Mouse (Mus musculus): ENCODE data around the gene Prrc2b. TPM values are rescaled to one million over a fixed set of nuclear protein-coding genes. Genes with fewer than 3 reads are reported as not detected.

Prrc2b gene
- polyA plus RNA-seq, 1 experiment: 44.5 TPM

DNA sequence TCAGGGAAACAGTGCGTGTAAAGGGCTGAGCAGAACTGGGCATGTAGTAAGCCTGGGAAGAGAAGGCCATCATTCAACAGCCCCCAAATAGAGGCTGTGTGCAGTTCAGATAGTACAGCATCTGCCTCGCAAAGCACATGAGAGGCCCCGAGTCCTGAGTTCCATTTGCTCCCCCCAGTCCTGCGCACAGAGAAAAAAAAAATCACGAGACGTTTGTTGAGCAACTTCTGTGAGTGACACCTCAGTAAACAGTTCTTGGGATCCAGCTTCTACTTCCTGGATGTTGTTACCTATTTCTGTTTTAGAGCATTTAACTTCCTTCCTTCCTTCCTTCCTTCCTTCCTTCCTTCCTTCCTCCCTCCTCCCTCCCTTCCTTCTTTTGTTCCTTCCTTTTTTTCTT, 9.3 kb upstream of the Prrc2b start:
- H3K4me3 ChIP-seq (replicated peaks; ENCODE audit: control insufficient read depth, low read depth, low read length): no peak overlapping the region
- H3K4me1 ChIP-seq (ENCODE audit: control insufficient read depth, insufficient read depth, low read length): peaks cover 1% of the 10 kb centered on the region; the same call in 1 of the 2 replicates
- H3K27ac ChIP-seq (ENCODE audit: control insufficient read depth, insufficient read depth, low read depth, low read length, poor library complexity): no peak overlapping the region
- no peak for TF ChIP-seq CTCF (IDR thresholded peaks at IDR 0.05; ENCODE audit: control insufficient read depth, insufficient read depth, low read length)
- TF ChIP-seq POLR2A (IDR thresholded peaks at IDR 0.05; ENCODE audit: borderline replicate concordance, control insufficient read depth, low read depth, low read length): no peak
- 60% methylated on average over 6 of the region's 6 CpGs for WGBS

DNA sequence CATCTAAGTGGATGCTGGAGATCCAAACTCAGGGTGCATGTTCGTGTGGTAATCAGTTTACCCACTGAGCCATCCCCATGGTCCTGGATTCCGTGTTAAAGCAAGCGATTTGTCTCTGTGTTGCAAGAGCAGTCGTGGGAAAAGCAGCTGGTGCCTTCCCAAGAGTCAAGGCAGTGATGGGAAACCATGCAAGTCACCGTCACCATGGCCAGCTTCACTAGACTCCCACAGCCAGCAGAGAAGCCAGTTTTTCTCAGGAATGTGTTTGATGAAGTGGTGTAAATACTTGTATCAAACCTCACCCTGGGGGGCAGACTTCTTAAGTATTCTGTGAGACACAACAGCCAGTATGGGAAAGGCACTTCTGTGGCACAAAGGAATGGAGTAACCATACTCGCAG, 8.5 kb upstream of the Prrc2b start:
- H3K4me1 ChIP-seq (ENCODE audit: control insufficient read depth, insufficient read depth, low read length): peaks cover 1% of the 10 kb centered on the region; the same call in 1 of the 2 replicates
- H3K4me3 ChIP-seq (replicated peaks; ENCODE audit: control insufficient read depth, low read depth, low read length): no peak overlapping the region
- TF ChIP-seq CTCF (IDR thresholded peaks at IDR 0.05; ENCODE audit: control insufficient read depth, insufficient read depth, low read length) (no peak), POLR2A (IDR thresholded peaks at IDR 0.05; ENCODE audit: borderline replicate concordance, control insufficient read depth, low read depth, low read length) (no peak)
- 66% methylated on average over 6 of the region's 6 CpGs for WGBS
- no peak overlapping the region for H3K27ac ChIP-seq (ENCODE audit: control insufficient read depth, insufficient read depth, low read depth, low read length, poor library complexity)

DNA sequence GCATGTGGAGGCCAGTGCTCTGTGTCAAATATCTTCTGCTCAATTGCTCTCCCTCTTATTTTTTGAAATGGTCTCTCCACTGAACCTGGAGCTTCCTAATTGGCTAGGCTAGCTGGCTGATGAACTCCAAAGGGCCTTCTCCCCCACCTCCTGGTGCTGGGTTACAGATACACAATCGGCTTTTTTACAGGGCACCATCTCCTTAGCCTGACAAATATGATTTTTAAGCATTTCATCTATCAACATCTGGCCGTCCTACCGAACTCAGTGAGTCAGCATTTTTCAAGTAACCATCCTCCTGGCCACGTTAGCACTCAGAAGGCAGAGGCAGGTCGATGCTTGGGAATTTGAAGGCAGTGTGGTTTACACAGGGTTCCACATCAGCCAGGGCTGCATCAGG, 6.2 kb upstream of the Prrc2b start:
- peaks cover 2% of the 10 kb centered on the region for H3K4me1 ChIP-seq (ENCODE audit: control insufficient read depth, insufficient read depth, low read length)
- WGBS: 36% methylated on average over 5 of the region's 5 CpGs
- no peak for TF ChIP-seq POLR2A (IDR thresholded peaks at IDR 0.05; ENCODE audit: borderline replicate concordance, control insufficient read depth, low read depth, low read length)
- no peak for TF ChIP-seq CTCF (IDR thresholded peaks at IDR 0.05; ENCODE audit: control insufficient read depth, insufficient read depth, low read length)
- no peak overlapping the region for H3K4me3 ChIP-seq (replicated peaks; ENCODE audit: control insufficient read depth, low read depth, low read length)
- H3K27ac ChIP-seq (ENCODE audit: control insufficient read depth, insufficient read depth, low read depth, low read length, poor library complexity): no peak overlapping the region

GRCm38 (mm10) chr2:32146617-32147162, 4.2 kb upstream of the Prrc2b start:
- 69% methylated on average over 5 of the region's 5 CpGs for WGBS
- Histone ChIP-seq H3K4me1 (ENCODE audit: control insufficient read depth, insufficient read depth, low read length) (peaks cover 1% of the 10 kb centered on the region; the same call in 1 of the 2 replicates), H3K4me3 (replicated peaks; ENCODE audit: control insufficient read depth, low read depth, low read length) (no peak overlapping the region), H3K27ac (ENCODE audit: control insufficient read depth, insufficient read depth, low read depth, low read length, poor library complexity) (no peak overlapping the region)
- TF ChIP-seq POLR2A (IDR thresholded peaks at IDR 0.05; ENCODE audit: borderline replicate concordance, control insufficient read depth, low read depth, low read length) (no peak), CTCF (IDR thresholded peaks at IDR 0.05; ENCODE audit: control insufficient read depth, insufficient read depth, low read length) (no peak)

DNA sequence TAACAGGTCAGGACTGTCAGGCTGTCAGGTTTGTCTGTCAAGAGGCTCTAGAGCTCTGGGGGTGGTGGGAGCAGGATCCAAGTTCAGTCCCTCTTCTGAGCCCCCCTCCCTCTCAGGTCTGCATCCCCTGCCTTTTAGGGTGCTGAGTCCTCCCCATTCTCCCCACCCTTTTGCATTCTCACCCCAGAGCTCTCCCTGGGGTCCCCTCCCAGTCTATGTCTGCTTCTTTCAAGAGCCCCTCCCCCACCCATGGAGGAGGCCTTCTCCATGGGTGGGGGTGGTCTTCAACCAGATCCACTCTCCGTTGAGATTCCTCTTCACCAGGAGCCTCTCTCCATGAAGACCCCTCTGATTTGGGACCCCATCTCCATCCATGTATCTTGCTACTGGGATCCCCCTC, 747 bp upstream of the Prrc2b start:
- no peak overlapping the region for H3K4me3 ChIP-seq (replicated peaks; ENCODE audit: control insufficient read depth, low read depth, low read length)
- TF ChIP-seq POLR2A (IDR thresholded peaks at IDR 0.05; ENCODE audit: borderline replicate concordance, control insufficient read depth, low read depth, low read length): no peak

DNA sequence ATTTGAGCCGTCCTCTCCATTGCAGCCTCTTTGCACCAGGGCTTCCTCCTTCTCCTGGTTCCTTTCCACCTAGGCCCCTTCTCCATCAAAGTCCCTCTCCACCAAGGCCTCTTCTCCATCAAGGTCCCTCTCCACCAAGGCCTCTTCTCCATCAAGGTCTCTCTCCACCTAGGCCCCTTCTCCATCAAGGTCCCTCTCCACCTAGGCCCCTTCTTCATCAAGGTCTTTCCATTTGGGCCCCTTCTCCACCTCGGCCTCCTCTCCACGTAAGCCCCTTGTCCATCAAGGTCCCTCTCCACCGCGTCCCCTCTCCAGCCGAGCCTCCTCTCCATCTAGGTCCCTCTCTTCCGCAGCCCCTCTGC, 339 bp upstream of the Prrc2b start:
- TF ChIP-seq POLR2A (IDR thresholded peaks at IDR 0.05; ENCODE audit: borderline replicate concordance, control insufficient read depth, low read depth, low read length) (no peak), CTCF (IDR thresholded peaks at IDR 0.05; ENCODE audit: control insufficient read depth, insufficient read depth, low read length) (no peak)
- Histone ChIP-seq H3K4me1 (ENCODE audit: control insufficient read depth, insufficient read depth, low read length) (peaks cover 3% of the 10 kb centered on the region), H3K4me3 (replicated peaks; ENCODE audit: control insufficient read depth, low read depth, low read length) (peak overlapping the region; percentile 64), H3K27ac (ENCODE audit: control insufficient read depth, insufficient read depth, low read depth, low read length, poor library complexity) (peak overlapping the region; percentile 16; the same call in 1 of the 2 replicates)
- WGBS: 5% methylated on average over 7 of the region's 7 CpGs

More for the DNA sequence above, 747 bp upstream of the Prrc2b start:
- 69% methylated on average over 1 of the region's 1 CpGs for WGBS
- Histone ChIP-seq H3K4me1 (ENCODE audit: control insufficient read depth, insufficient read depth, low read length) (peaks cover 3% of the 10 kb centered on the region), H3K27ac (ENCODE audit: control insufficient read depth, insufficient read depth, low read depth, low read length, poor library complexity) (no peak overlapping the region)

- TF ChIP-seq POLR2A (IDR thresholded peaks at IDR 0.05; ENCODE audit: borderline replicate concordance, control insufficient read depth, low read depth, low read length) (no peak), CTCF (IDR thresholded peaks at IDR 0.05; ENCODE audit: control insufficient read depth, insufficient read depth, low read length) (no peak)
- H3K4me1 ChIP-seq (ENCODE audit: control insufficient read depth, insufficient read depth, low read length): peaks cover 6% of the 10 kb centered on the region
- WGBS: 1% methylated on average over 22 of the region's 22 CpGs
- peak overlapping the region; percentile 78 for H3K4me3 ChIP-seq (replicated peaks; ENCODE audit: control insufficient read depth, low read depth, low read length)
- peak overlapping the region; percentile 96 for H3K27ac ChIP-seq (ENCODE audit: control insufficient read depth, insufficient read depth, low read depth, low read length, poor library complexity)
Measured at GRCm38 (mm10) chr2:32151660-32152366, 931 bp downstream of the Prrc2b start.

DNA sequence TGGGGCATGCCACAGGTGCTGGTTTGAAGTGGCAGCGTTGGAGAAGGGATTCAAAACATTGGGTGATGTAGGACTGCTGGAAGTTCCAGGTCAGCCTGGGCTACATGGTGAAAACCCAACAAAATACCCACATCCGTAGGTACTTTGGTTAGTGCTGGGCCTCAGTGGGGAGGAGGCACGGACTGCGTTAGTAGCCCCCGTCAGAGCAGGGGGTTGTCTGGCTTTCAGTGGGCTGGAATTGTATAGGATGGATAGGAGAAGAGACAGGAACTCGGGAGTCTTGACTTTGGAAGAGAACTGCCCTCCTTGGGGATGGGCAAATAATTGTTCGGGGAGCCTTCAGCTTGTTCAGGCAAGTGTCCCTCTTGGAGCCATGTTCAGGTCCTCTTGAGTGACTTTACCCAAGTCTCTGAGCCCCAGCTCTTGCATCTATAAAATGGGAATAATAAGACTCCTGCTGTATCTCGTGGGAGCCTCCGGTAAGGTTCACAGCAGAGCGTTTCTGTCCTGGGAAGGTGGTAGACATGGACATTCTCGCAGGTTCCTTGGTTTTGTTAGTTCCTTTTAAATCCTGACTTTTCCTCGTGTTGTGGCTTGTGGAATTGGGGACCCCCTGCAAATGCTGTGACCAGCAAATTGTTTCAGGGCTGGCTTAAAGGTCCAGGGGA, 1.6 kb downstream of the Prrc2b start:
- peaks cover 6% of the 10 kb centered on the region for H3K4me1 ChIP-seq (ENCODE audit: control insufficient read depth, insufficient read depth, low read length)
- H3K4me3 ChIP-seq (replicated peaks; ENCODE audit: control insufficient read depth, low read depth, low read length): peak overlapping the region; percentile 78
- WGBS: 25% methylated on average over 12 of the region's 12 CpGs
- no peak for TF ChIP-seq POLR2A (IDR thresholded peaks at IDR 0.05; ENCODE audit: borderline replicate concordance, control insufficient read depth, low read depth, low read length)
- no peak for TF ChIP-seq CTCF (IDR thresholded peaks at IDR 0.05; ENCODE audit: control insufficient read depth, insufficient read depth, low read length)
- peak overlapping the region; percentile 96 for H3K27ac ChIP-seq (ENCODE audit: control insufficient read depth, insufficient read depth, low read depth, low read length, poor library complexity)
